Mouse (Mus musculus) small intestine, adult 2 months (tissue): ENCODE results near the gene Olfr1331. TPM values are rescaled to one million over a fixed set of nuclear protein-coding genes. Genes with fewer than 3 reads are reported as not detected.

Source experiments
- polyA plus RNA-seq: library from polyadenylated mRNA; depleted of rRNA; stranded (reverse); fragments of >200 nt; gene quantifications from 2 replicates; pipeline ENCODE4 v1.2.3, GENCODE M21; 2012; rRNA removed

Olfr1331 gene
- polyA plus RNA-seq, 1 experiment, result not detected

Other genes with a start within 250 kb of the Olfr1331 start
- not detected in 2 replicates for gene Cfap57, start 243.9 kb upstream of the Olfr1331 start, polyA plus RNA-seq
- gene Ebna1bp2, start 243.8 kb upstream of the Olfr1331 start, polyA plus RNA-seq, result 4.5 and 11.2 TPM in 2 replicates
- not detected in 2 replicates for gene Olfr62, start 205.7 kb upstream of the Olfr1331 start, polyA plus RNA-seq
- gene Olfr1342, start 171.9 kb upstream of the Olfr1331 start, polyA plus RNA-seq, result 0.24 TPM in 1 of 2 replicates, not detected in the other
- not detected in 2 replicates for gene Olfr1341, start 161.1 kb upstream of the Olfr1331 start, polyA plus RNA-seq
- not detected in 2 replicates for gene Olfr1340, start 144.5 kb upstream of the Olfr1331 start, polyA plus RNA-seq
- not detected in 2 replicates for gene Olfr1339, start 132.5 kb upstream of the Olfr1331 start, polyA plus RNA-seq
- gene Olfr1338, start 105.9 kb upstream of the Olfr1331 start, polyA plus RNA-seq, result not detected in 2 replicates
- not detected in 2 replicates for gene Olfr1337, start 82.1 kb upstream of the Olfr1331 start, polyA plus RNA-seq
- not detected in 2 replicates for gene Olfr1335, start 54.7 kb upstream of the Olfr1331 start, polyA plus RNA-seq
- gene Olfr1333, start 28.4 kb upstream of the Olfr1331 start, polyA plus RNA-seq, result not detected in 2 replicates
- not detected in 2 replicates for gene Olfr1330, start 23.9 kb downstream of the Olfr1331 start, polyA plus RNA-seq
- gene Olfr1329, start 52.8 kb downstream of the Olfr1331 start, polyA plus RNA-seq, result not detected in 2 replicates
- not detected in 2 replicates for gene Olfr1328, start 74.0 kb downstream of the Olfr1331 start, polyA plus RNA-seq
- not detected in 2 replicates for gene Lao1, start 96.9 kb downstream of the Olfr1331 start, polyA plus RNA-seq
- gene Slc2a1, start 244.1 kb downstream of the Olfr1331 start, polyA plus RNA-seq, result 20.1 and 24.1 TPM in 2 replicates